Mouse (Mus musculus) megakaryocyte, embryonic 14.5 days (primary cell): ENCODE results near the gene Rhbdd3.

ENCODE experiments used
- FLI1 ChIP-seq: IDR thresholded peaks from 2 replicates; pipeline ENCODE4 v1.6.1; 2012; ENCODE audit warnings: low read length, inconsistent platforms, mixed read lengths
- GATA1 ChIP-seq: IDR thresholded peaks from 3 replicates; pipeline ENCODE4 v1.6.1; 2012; ENCODE audit warnings: mixed read lengths, low read length, inconsistent platforms, borderline replicate concordance

- TF ChIP-seq GATA1 (no peak), FLI1 (no peak)
Observed at GRCm38 (mm10) chr11:5099576-5100183, 954 bp downstream of the Rhbdd3 start.
